Mouse (Mus musculus) liver, adult 2 months (tissue): Measurements from ENCODE around the gene Ndufb4. TPM values are rescaled to one million over a fixed set of nuclear protein-coding genes. Genes with fewer than 3 reads are reported as not detected.

ENCODE experiments used
- DNase-seq: peaks from one replicate; pipeline ENCODE4 v3.0.0-alpha.2; 2011; ENCODE audit warnings: low read depth, low spot score; ENCODE audit errors: extremely low read depth
- H3K27ac ChIP-seq: fragments of 200-500 bp; replicated peaks from 2 replicates; pipeline ENCODE4 v1.5.1; 2012; ENCODE audit warnings: low read depth, mild to moderate bottlenecking, control low read depth, inconsistent platforms, low read length; ENCODE audit not compliant: insufficient read depth
- H3K27me3 ChIP-seq: fragments of 200-500 bp; 2 replicates; pipeline ENCODE4 v1.6.1; 2012; ENCODE audit warnings: mild to moderate bottlenecking, moderate library complexity, low read length, inconsistent platforms; ENCODE audit not compliant: control insufficient read depth, insufficient read depth
- H3K36me3 ChIP-seq: fragments of 200-500 bp; 2 replicates; pipeline ENCODE4 v1.6.1; 2012; ENCODE audit warnings: low read length, inconsistent platforms; ENCODE audit not compliant: control insufficient read depth, insufficient read depth
- H3K4me1 ChIP-seq: fragments of 200-500 bp; 2 replicates; pipeline ENCODE4 v1.6.1; 2011; ENCODE audit warnings: low read length; ENCODE audit not compliant: control insufficient read depth, insufficient read depth
- H3K4me3 ChIP-seq: fragments of 200-500 bp; 2 replicates; pipeline ENCODE4 v1.5.1; 2011; ENCODE audit warnings: low read depth, mild to moderate bottlenecking, control low read depth, low read length, moderate library complexity; ENCODE audit not compliant: insufficient read depth
- H3K79me2 ChIP-seq: fragments of 200-500 bp; 2 replicates; pipeline ENCODE4 v1.6.1; 2012; ENCODE audit warnings: inconsistent platforms, mild to moderate bottlenecking, low read length, moderate library complexity; ENCODE audit not compliant: control insufficient read depth, insufficient read depth
- H3K9ac ChIP-seq: fragments of 200-500 bp; 2 replicates; pipeline ENCODE4 v1.6.1; 2012; ENCODE audit warnings: low read depth, mild to moderate bottlenecking, control low read depth, inconsistent platforms, low read length
- CTCF ChIP-seq: fragments of 200-500 bp; IDR thresholded peaks from 2 replicates; pipeline ENCODE4 v1.5.1; 2011; ENCODE audit warnings: low read depth, low read length, control low read depth
- POLR2A ChIP-seq: fragments of 200-500 bp; IDR thresholded peaks from 2 replicates; pipeline ENCODE4 v1.6.1; 2011; ENCODE audit warnings: low read length, control low read depth; ENCODE audit not compliant: insufficient read depth; ENCODE audit errors: extremely low read depth
- WGBS: fragments of 180-500 bp; shearing (Covaris S2); methylation state at CpG from one replicate; pipeline ENCODE4 v1.1.7; 2018; 5-methylcytosine and 5-hydroxymethylcytosine counted together
- polyA plus RNA-seq: library from polyadenylated mRNA; depleted of rRNA; stranded (reverse); fragments of >200 nt; gene quantifications from 2 replicates; pipeline ENCODE4 v1.2.3, GENCODE M21; 2012
- total RNA-seq: library from RNA; depleted of rRNA; stranded (reverse); fragments of >200 nt; gene quantifications from 2 replicates; pipeline ENCODE4 v1.2.3, GENCODE M21; 2014

Ndufb4 gene
- total and polyA plus RNA-seq, 2 experiments = 54.4 to 79.9 TPM

DNA sequence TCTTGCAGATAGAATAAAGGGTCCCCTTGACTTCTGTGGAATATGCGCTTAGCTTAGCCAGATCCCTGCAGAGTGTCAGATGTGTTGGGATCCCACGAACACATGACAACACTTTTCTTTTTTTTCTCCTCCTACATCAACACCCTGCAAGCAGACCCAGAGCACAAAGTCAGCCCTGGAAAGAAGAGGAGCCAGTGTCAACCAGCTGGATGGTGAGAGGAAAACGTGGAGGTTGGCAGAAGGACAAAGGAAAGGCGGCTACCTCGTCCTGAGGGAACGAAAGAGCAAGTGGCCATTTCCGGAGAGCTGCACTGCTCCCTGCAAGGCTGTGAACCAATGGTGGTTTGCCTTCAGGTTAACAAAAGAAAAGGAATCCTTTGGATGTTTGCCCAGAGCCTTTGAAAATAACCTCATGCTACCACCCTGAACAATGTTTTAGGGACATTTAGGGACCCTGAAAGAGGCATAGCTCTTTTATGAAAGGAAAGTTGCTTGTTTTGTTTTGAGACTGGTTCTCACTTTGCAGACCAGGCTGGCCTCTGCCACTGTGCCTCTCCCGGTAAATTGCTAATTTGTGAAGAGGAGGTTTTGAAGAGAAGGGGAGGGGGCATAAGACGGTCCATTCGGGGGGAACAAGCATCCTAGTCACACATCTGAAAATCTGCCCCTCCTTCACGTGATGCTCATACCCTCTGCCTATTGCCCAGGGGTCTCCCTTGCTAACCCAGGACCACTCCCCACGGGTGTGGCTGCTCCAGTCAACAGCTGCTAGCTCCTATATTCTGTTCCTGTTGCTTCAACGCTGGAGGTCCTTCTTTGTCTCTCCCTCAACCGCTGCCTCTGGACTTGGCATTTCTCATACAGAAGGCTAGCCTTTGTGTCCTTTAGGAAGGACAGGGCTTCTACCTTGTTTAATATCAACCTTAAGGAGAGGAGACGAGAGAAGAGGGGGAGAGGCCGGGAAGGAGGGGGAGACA lies 29.2 kb upstream of the Ndufb4 start:
- H3K79me2 ChIP-seq = no peaks in the 10 kb centered on the region
- H3K4me1 ChIP-seq = peaks cover 3% of the 10 kb centered on the region; the same call in 1 of the 2 replicates
- WGBS = 33% methylated on average over 16 of the region's 16 CpGs
- H3K4me3 ChIP-seq = no peak overlapping the region
- H3K9ac ChIP-seq = no peak overlapping the region
- H3K27ac ChIP-seq = no peak overlapping the region
- TF ChIP-seq POLR2A (no peak), CTCF (no peak)
- peak; percentile 10 for DNase-seq
- H3K36me3 ChIP-seq = no peaks in the 10 kb centered on the region
- H3K27me3 ChIP-seq = no peaks in the 10 kb centered on the region

DNA sequence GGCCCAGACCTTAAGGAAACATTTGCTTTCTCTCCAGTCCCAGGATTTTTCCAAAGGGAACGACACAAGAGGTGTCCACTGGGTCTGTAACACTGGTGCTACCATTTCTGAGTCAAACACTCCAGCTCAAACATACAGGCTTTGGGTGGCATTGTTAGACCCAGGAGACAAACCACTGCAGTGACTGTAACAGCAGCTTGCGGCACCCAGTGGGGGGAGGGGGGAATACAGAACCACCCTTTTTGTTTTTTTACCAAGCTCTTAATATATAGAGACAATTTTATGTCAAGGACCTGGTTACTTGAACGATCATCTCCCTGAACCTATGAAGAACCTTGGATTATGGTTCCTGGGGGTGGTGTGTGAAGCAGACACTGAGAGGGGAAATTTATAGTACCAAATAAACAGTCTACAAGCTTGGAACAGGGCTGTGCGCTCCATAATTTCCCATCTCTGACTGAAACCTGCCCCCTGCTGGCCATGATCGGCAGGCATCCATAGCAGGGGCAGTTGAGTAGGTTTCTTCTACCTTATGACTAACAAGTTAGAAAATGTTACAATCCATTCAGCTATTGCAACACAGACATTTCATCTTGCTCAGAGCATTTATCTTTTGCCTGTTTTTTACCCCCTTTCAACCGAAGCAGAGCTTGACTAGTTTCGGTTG lies 28.2 kb upstream of the Ndufb4 start:
- TF ChIP-seq POLR2A (no peak), CTCF (peak; percentile 88)
- H3K27ac ChIP-seq = no peak overlapping the region
- no peak overlapping the region for H3K9ac ChIP-seq
- no peaks in the 10 kb centered on the region for H3K36me3 ChIP-seq
- no peaks in the 10 kb centered on the region for H3K79me2 ChIP-seq
- no peaks in the 10 kb centered on the region for H3K27me3 ChIP-seq
- 33% methylated on average over 7 of the region's 7 CpGs for WGBS
- DNase-seq = peak; percentile 51
- peaks cover 3% of the 10 kb centered on the region; the same call in 1 of the 2 replicates for H3K4me1 ChIP-seq
- H3K4me3 ChIP-seq = no peak overlapping the region

DNA sequence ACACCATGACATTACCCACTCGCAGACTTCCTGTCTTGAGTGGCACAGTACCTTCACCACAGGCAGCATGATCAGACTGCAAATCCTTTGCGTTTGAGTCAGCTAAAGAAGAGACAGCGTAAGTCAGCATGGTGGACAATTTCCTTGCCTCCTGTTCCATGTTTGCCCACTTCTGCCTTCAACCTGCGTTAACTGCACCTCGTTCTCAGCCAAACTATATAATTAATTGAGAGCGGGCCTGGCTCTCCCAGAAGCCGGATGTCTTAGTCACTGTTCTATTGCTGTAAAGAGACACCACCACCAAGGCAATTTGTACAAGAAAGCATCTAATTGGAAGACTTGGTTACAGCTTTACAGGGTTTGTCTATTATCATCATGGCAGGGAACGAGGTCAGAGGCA lies 26.6 kb upstream of the Ndufb4 start:
- no peak for DNase-seq
- WGBS = 91% methylated on average over 8 of the region's 8 CpGs
- no peak overlapping the region for H3K9ac ChIP-seq
- H3K36me3 ChIP-seq = no peaks in the 10 kb centered on the region
- no peaks in the 10 kb centered on the region for H3K79me2 ChIP-seq
- H3K27ac ChIP-seq = no peak overlapping the region
- peaks cover 3% of the 10 kb centered on the region; the same call in 1 of the 2 replicates for H3K4me1 ChIP-seq
- no peak overlapping the region for H3K4me3 ChIP-seq
- TF ChIP-seq POLR2A (no peak), CTCF (no peak)
- H3K27me3 ChIP-seq = no peaks in the 10 kb centered on the region

DNA sequence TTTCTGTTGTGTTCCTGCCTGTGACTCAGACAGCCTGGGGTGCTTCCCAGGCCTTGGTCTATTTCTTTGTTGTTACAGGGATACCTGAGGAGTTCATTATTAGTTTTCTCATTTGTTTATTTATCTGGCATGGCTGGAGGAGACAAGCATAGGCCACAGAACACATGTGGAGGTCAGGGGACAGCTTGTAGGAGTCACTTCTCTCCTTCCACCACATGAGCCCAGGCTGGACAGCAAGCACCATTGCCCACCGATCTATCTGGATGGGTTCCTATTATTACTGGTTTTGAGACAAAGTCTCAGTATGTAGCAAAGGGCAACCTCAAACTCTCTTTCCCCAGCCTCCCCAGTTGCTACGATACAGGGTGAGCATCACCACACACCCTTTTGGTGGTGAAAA lies 26.0 kb upstream of the Ndufb4 start:
- peaks cover 3% of the 10 kb centered on the region; the same call in 1 of the 2 replicates for H3K4me1 ChIP-seq
- no peak for DNase-seq
- H3K27me3 ChIP-seq = no peaks in the 10 kb centered on the region
- TF ChIP-seq POLR2A (no peak), CTCF (no peak)
- H3K4me3 ChIP-seq = no peak overlapping the region
- no peaks in the 10 kb centered on the region for H3K79me2 ChIP-seq
- H3K36me3 ChIP-seq = no peaks in the 10 kb centered on the region
- 97% methylated on average over 2 of the region's 2 CpGs for WGBS
- no peak overlapping the region for H3K9ac ChIP-seq
- H3K27ac ChIP-seq = no peak overlapping the region

DNA sequence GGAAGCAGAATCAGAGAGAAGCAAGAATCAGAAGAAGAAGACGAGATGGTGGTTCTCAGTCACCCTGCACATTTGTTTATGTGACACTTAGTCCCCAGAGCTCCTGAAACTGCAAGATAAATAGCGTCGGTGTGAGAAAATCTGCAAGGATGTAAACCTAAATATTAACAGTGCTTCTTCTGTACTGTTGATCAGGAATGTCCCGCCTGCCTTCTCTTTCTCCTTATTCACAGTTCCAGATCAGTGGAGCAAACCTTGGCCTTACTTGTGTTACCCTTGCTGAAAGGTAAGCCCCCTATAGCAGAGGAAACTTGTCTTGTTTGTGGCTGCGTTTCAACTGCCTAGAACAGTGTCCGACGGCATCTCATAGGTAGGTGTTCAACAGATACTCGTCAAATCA lies 23.3 kb upstream of the Ndufb4 start:
- Histone ChIP-seq H3K79me2 (no peaks in the 10 kb centered on the region), H3K27me3 (no peaks in the 10 kb centered on the region), H3K4me1 (no peaks in the 10 kb centered on the region), H3K4me3 (no peak overlapping the region), H3K9ac (no peak overlapping the region), H3K27ac (no peak overlapping the region), H3K36me3 (no peaks in the 10 kb centered on the region)
- 87% methylated on average over 8 of the region's 8 CpGs for WGBS
- DNase-seq = no peak
- TF ChIP-seq CTCF = no peak
